Mouse (Mus musculus) spleen, adult 2 months (tissue): ENCODE results near the gene Cobll1. TPM values are rescaled to one million over a fixed set of nuclear protein-coding genes. Genes with fewer than 3 reads are reported as not detected.

Source experiments
- DNase-seq, 2 experiments: peaks; one replicate each; pipeline versions ENCODE4 v3.0.0 to v3.0.0-alpha.2; 2012 to 2021; ENCODE audit warnings: low spot score in 2 of 2, low read depth in 1 of 2
- H3K27ac ChIP-seq: fragments of 200-500 bp; 2 replicates; pipeline ENCODE4 v1.5.1; 2012; ENCODE audit warnings: low read length, inconsistent platforms; ENCODE audit not compliant: insufficient read depth
- H3K27me3 ChIP-seq: fragments of 200-500 bp; 2 replicates; pipeline ENCODE4 v1.6.1; 2012; ENCODE audit warnings: mild to moderate bottlenecking, moderate library complexity, low read length, inconsistent platforms; ENCODE audit not compliant: control insufficient read depth, insufficient read depth
- H3K36me3 ChIP-seq: fragments of 200-500 bp; 2 replicates; pipeline ENCODE4 v1.6.1; 2012; ENCODE audit warnings: mild to moderate bottlenecking, low read length, inconsistent platforms; ENCODE audit not compliant: control insufficient read depth, insufficient read depth
- H3K4me1 ChIP-seq: fragments of 200-500 bp; 2 replicates; pipeline ENCODE4 v1.6.1; 2011; ENCODE audit warnings: inconsistent platforms; ENCODE audit not compliant: control insufficient read depth, insufficient read depth, insufficient read length
- H3K4me3 ChIP-seq: fragments of 200-500 bp; 2 replicates; pipeline ENCODE4 v1.5.1; 2011; ENCODE audit warnings: mild to moderate bottlenecking, inconsistent platforms; ENCODE audit not compliant: insufficient read depth, insufficient read length; ENCODE audit errors: extremely low read depth
- CTCF ChIP-seq: fragments of 200-500 bp; IDR thresholded peaks from 2 replicates; pipeline ENCODE4 v1.5.1; 2011; ENCODE audit warnings: mild to moderate bottlenecking, inconsistent platforms; ENCODE audit not compliant: insufficient read depth, insufficient read length, insufficient replicate concordance; ENCODE audit errors: extremely low read depth
- POLR2A ChIP-seq: fragments of 200-500 bp; IDR thresholded peaks from 2 replicates; pipeline ENCODE4 v1.6.1; 2011; ENCODE audit warnings: low read depth, low read length, inconsistent platforms
- WGBS: fragments of 180-500 bp; shearing (Covaris S2); methylation state at CpG from one replicate; pipeline ENCODE4 v1.1.7; 2018; 5-methylcytosine and 5-hydroxymethylcytosine counted together
- polyA plus RNA-seq: library from polyadenylated mRNA; depleted of rRNA; stranded (reverse); fragments of >200 nt; gene quantifications from 2 replicates; pipeline ENCODE4 v1.2.3, GENCODE M21; 2012

Cobll1 gene
- polyA plus RNA-seq, 1 experiment, result 5.4 TPM

DNA sequence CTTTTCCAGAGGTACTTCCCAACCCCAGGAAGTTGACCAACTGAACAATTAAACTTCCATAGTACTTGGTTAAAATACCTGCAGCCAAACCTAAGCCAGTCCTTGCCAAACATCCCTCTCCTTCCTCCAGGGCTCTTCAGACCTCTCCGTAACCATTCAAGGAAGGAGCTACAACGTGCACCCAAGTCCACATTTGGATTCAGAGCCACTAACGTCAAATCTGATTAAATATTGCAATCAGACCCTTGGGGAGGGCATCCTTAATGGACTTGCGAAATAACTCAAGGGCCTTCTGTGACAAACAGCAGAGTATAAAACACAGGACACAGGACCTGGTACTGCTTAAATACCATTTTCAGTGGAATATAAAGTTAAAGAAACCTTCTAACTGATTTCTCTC is 126.0 kb downstream of the Cobll1 start:
- Histone ChIP-seq H3K4me3 (no peak overlapping the region), H3K27me3 (no peaks in the 10 kb centered on the region), H3K27ac (no peak overlapping the region), H3K4me1 (no peaks in the 10 kb centered on the region; the same call in 1 of the 2 replicates), H3K36me3 (no peaks in the 10 kb centered on the region; the same call in 1 of the 2 replicates)
- WGBS, result 85% methylated on average over 4 of the region's 4 CpGs
- DNase-seq, result no peak
- no peak for TF ChIP-seq POLR2A

DNA sequence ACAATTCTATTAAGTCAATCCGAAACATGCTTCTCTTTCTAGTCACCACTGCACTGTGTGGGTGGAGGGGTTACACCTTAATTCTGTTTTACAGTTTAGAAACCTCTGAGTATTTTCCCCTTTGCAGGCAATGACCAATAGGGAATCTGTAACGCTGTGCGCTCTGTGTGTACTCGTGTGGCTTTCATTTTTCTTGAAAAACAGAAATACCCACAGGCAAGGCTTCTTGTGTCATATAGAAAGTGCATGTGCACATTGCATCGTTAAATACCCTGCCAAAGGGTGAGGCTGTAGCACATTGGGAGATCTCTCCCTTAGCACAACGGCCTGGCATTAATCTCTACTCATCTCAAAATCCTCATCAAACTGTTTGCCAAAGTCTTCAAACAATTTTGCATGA is 134.6 kb downstream of the Cobll1 start:
- H3K27me3 ChIP-seq, result no peaks in the 10 kb centered on the region
- H3K4me3 ChIP-seq, result no peak overlapping the region
- peaks cover 14% of the 10 kb centered on the region for H3K36me3 ChIP-seq
- TF ChIP-seq POLR2A (no peak), CTCF (no peak)
- 82% methylated on average over 6 of the region's 6 CpGs for WGBS
- H3K4me1 ChIP-seq, result no peaks in the 10 kb centered on the region
- no peak for DNase-seq
- no peak overlapping the region for H3K27ac ChIP-seq

DNA sequence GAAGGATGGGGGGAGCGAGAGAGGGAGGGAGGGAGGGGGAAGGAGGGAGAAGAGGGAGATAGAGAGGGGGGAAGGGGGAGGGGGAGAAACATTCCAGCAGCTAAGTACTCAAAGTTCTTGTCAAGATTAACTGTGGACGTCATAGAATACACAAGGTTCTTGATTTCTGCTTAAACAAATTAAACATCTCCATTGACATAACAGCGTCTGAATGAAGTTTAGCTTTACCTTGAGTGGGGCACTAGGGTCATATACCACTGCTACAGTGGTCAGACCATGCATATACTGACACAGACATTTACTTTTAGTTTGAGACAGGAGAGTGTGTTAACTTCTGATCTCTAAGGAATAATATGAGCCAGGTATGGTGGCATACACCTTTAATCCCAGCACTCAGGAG is 135.4 kb downstream of the Cobll1 start:
- WGBS, result 93% methylated on average over 3 of the region's 3 CpGs
- no peak overlapping the region for H3K27ac ChIP-seq
- no peaks in the 10 kb centered on the region for H3K27me3 ChIP-seq
- no peaks in the 10 kb centered on the region for H3K4me1 ChIP-seq
- H3K4me3 ChIP-seq, result no peak overlapping the region
- TF ChIP-seq CTCF (no peak), POLR2A (no peak)
- no peak for DNase-seq
- H3K36me3 ChIP-seq, result peaks cover 16% of the 10 kb centered on the region

DNA sequence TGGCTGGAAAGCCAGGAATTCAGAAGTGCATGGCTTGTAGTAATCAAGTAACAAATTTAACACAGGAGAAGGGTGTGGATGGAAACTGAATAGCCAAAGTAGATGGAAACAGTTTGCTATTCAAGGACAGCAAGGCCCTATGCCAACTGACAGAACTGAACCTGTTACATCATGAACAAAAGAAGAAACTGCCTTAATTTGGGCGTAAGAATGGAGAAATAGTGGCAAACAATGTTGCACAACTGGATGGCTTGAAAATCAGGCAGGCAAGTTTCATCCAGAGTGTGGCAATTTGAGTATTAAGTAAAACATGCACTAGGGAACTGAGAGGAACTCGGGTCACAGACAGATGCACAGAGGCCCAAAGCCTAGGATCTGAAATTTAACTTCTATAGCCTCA is 137.8 kb downstream of the Cobll1 start:
- TF ChIP-seq CTCF (no peak), POLR2A (no peak)
- WGBS, result 80% methylated on average over 2 of the region's 2 CpGs
- Histone ChIP-seq H3K4me3 (no peak overlapping the region), H3K4me1 (no peaks in the 10 kb centered on the region), H3K36me3 (peaks cover 22% of the 10 kb centered on the region), H3K27ac (no peak overlapping the region), H3K27me3 (no peaks in the 10 kb centered on the region)
- DNase-seq, result no peak

DNA sequence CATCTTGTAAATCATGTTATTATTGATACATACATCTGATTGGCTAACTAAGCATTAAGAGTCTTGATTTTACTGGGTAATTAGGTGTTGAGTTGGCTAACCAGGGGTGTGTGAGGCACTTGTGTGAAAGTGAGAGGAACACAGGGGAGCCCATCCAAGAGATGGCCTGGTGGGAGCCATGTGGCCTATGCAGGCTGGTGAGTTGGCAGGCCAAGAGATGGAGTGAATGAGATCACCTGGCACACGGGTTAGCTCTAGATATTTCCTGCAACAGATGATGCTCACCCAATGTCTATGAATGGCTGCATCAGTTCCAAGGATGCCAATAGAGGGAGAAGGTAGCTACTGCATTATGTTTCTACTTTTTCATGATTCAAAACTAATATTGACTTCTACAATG is 139.2 kb downstream of the Cobll1 start:
- Histone ChIP-seq H3K27me3 (no peaks in the 10 kb centered on the region), H3K4me1 (no peaks in the 10 kb centered on the region), H3K27ac (no peak overlapping the region), H3K36me3 (peaks cover 18% of the 10 kb centered on the region), H3K4me3 (no peak overlapping the region)
- 85% methylated on average over 1 of the region's 1 CpGs for WGBS
- no peak for DNase-seq
- TF ChIP-seq CTCF (no peak), POLR2A (no peak)

DNA sequence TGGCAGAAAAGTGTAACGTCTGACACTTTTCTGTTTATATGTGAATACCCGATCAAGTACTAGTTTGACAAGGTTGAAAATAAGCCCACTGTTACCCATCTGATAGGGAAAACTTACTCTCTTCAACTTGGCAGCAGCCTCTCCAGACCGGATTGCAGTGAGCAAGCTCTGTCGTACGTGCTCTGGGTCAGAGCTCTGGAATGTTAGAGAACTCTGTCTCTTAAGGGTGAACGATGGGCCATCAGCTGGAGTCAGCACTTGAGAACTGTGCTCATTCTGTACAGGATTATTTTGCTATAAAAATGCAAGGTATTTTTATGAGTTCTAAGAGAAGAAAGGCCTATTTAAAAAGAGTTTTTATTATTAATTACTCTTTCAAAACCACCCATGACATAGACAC is 143.6 kb downstream of the Cobll1 start:
- Histone ChIP-seq H3K36me3 (peaks cover 16% of the 10 kb centered on the region), H3K27ac (no peak overlapping the region), H3K4me1 (no peaks in the 10 kb centered on the region; the same call in 1 of the 2 replicates), H3K27me3 (no peaks in the 10 kb centered on the region), H3K4me3 (no peak overlapping the region)
- no peak for DNase-seq
- 87% methylated on average over 6 of the region's 6 CpGs for WGBS
- TF ChIP-seq POLR2A (no peak), CTCF (no peak)

DNA sequence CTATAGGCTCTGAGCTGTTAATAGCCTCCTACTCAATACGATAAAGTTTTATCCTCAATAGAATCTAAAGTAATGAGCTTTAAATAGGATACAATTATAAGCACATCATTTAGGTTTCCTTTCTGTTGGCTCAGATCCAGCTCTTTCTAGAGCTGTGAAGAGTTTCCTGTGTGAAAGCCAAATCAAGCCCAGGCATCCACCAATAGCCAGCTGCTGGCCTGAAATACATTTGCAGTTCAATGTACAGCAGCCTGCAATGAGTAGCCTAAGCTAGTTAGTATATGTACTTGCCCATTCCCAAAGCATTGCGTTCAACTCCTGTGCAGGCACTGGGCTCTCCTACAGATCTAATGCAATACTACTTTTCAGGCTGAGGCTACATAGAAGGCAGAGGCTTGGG is 145.2 kb downstream of the Cobll1 start:
- TF ChIP-seq POLR2A, result no peak
- no peak for TF ChIP-seq CTCF
- Histone ChIP-seq H3K4me3 (no peak overlapping the region), H3K4me1 (no peaks in the 10 kb centered on the region; the same call in 1 of the 2 replicates), H3K27me3 (no peaks in the 10 kb centered on the region), H3K27ac (no peak overlapping the region), H3K36me3 (peaks cover 15% of the 10 kb centered on the region)
- no peak for DNase-seq
- 91% methylated on average over 2 of the region's 2 CpGs for WGBS

DNA sequence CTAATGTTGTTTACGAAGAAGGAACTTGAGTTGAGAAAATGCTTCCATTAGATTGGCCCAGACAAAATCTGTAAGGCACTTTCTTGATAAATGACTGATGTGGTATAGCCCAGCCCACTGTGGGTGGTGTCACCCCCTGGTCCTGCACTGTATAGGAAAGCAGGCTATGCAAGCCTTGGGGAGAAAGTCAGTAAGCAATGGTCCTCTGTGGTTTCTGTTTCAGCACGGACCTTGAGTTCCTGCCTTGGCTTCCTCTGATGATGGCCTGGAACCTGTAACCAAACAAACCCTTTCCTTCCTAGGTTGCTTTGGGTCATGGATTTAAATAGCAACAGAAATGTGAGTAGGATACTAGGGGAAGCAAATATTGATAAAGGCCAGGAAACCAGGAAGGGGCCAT is 148.2 kb downstream of the Cobll1 start:
- 62% methylated on average over 2 of the region's 2 CpGs for WGBS
- no peaks in the 10 kb centered on the region for H3K27me3 ChIP-seq
- TF ChIP-seq CTCF (no peak), POLR2A (no peak)
- H3K27ac ChIP-seq, result no peak overlapping the region
- H3K4me3 ChIP-seq, result no peak overlapping the region
- H3K36me3 ChIP-seq, result peaks cover 5% of the 10 kb centered on the region; the same call in 1 of the 2 replicates
- DNase-seq, result no peak
- no peaks in the 10 kb centered on the region; the same call in 1 of the 2 replicates for H3K4me1 ChIP-seq
